Mouse (Mus musculus) heart, embryonic 11.5 days (tissue): ENCODE results near the gene Npr2. TPM values are rescaled to one million over a fixed set of nuclear protein-coding genes. Genes with fewer than 3 reads are reported as not detected.
A peak's percentile ranks its signal among the peaks of the same experiment; 100 is the strongest.

Source experiments
- ATAC-seq: fragments of 200-750 bp; cut with Nextera tagmentation; replicated peaks from 2 replicates; pipeline ENCODE4 v1.8.0; 2017; ENCODE audit warnings: moderate library complexity; ENCODE audit not compliant: insufficient number of reproducible peaks, low FRiP score, low TSS enrichment
- H3K27ac ChIP-seq: fragments of 300-500 bp; sonication (generic); 2 replicates; pipeline ENCODE4 v1.5.1; 2014; ENCODE audit warnings: mild to moderate bottlenecking, low read depth, low read length
- H3K27me3 ChIP-seq: fragments of 300-500 bp; sonication (generic); 2 replicates; pipeline ENCODE4 v1.6.1; 2014; ENCODE audit warnings: mild to moderate bottlenecking, low read length, mixed read lengths; ENCODE audit not compliant: control insufficient read depth, insufficient read depth
- H3K36me3 ChIP-seq: fragments of 300-500 bp; sonication (generic); 2 replicates; pipeline ENCODE4 v1.6.1; 2014; ENCODE audit warnings: mild to moderate bottlenecking, low read length, moderate library complexity, mixed read lengths; ENCODE audit not compliant: control insufficient read depth, insufficient read depth
- H3K4me1 ChIP-seq: fragments of 300-500 bp; sonication (generic); 2 replicates; pipeline ENCODE4 v1.6.1; 2014; ENCODE audit warnings: low read length; ENCODE audit not compliant: control insufficient read depth, insufficient read depth
- H3K4me2 ChIP-seq: fragments of 300-500 bp; sonication (generic); 2 replicates; pipeline ENCODE4 v1.6.1; 2014; ENCODE audit warnings: mild to moderate bottlenecking, moderate library complexity
- H3K4me3 ChIP-seq: fragments of 300-500 bp; sonication (generic); 2 replicates; pipeline ENCODE4 v1.5.1; 2014; ENCODE audit warnings: low read depth, low read length
- H3K9ac ChIP-seq: fragments of 300-500 bp; sonication (generic); 2 replicates; pipeline ENCODE4 v1.6.1; 2014; ENCODE audit warnings: mild to moderate bottlenecking, low read depth, low read length, moderate library complexity
- H3K9me3 ChIP-seq: fragments of 300-500 bp; sonication (generic); replicated peaks from 2 replicates; pipeline ENCODE4 v1.6.1; 2016; ENCODE audit warnings: low read length; ENCODE audit not compliant: control insufficient read depth
- WGBS: fragments of 180-500 bp; shearing (Covaris S2); extraction: QIAGEN DNeasy Blood & Tissue Kit; methylation state at CpG from one replicate; pipeline ENCODE4 v1.1.7; 2014; ENCODE audit not compliant: insufficient replicate concordance; 5-methylcytosine and 5-hydroxymethylcytosine counted together
- polyA plus RNA-seq: library from polyadenylated mRNA; unstranded; fragments of >200 nt; fragmentation: Nextera tagmentation; extraction: Ambion mirVana; gene quantifications from 2 replicates; pipeline ENCODE4 v1.2.1, GENCODE M21; 2014

Npr2 gene
- polyA plus RNA-seq, 1 experiment from 2014 or later: 7.2 TPM

DNA sequence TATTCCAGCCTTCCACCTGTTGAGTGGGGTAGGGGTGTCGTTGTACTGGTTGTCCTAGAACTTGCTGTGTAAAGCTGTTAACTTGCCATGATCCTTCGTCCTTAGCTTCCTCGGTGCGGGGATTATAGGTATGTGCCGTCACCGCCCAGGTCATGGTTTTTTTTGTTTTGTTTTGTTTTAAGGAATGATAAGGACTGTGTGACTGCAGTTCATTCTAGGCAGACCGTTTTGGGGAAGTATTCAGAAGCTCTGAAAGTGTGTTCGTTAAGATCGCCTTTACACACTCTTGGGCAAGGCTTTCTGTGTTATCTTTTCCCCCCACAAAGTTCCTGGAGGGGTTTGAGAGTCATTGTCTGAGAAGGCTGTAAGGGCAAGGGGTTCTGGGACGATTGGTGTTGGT, 19.2 kb upstream of the Npr2 start:
- Histone ChIP-seq H3K4me2 (no peak overlapping the region), H3K4me1 (no peaks in the 10 kb centered on the region), H3K27me3 (no peaks in the 10 kb centered on the region), H3K9ac (no peak overlapping the region), H3K27ac (no peak overlapping the region), H3K4me3 (no peak overlapping the region), H3K36me3 (no peaks in the 10 kb centered on the region), H3K9me3 (no peaks in the 10 kb centered on the region)
- ATAC-seq: no peak
- 57% methylated on average over 10 of the region's 10 CpGs for WGBS

DNA sequence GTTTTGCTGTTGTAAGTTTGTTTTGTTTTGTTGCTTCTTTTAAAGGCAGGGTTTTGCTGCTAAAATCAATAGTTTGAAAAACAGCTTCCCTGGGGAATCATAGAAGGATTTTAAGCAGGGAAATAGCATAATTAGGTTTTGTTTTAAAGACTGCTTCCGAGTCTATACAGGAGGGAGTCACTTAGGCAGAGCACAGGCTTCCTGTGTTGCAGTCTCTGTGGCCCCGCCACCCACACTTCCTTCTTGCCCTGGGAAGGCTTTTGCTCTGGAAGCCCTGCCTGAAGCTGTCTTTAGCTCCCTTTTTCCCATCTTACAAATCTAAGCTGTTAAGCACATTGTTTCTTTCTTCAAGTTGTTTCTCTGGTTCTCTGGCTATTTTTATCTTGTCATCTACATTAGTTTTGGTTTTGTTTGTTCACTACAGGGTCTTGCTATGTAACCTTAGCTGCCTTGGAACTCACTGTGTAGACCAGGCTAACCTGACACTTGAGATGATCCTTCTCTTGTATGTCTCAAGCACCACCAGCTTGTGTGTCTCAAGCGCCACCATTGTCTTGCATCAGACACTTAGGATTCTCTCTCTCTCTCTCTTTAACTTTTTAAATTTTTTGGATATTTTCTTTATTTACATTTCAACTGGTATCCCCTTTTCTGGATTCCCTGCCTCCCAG, 18.5 kb upstream of the Npr2 start:
- 54% methylated on average over 3 of the region's 3 CpGs for WGBS
- H3K4me3 ChIP-seq: no peak overlapping the region
- no peaks in the 10 kb centered on the region for H3K9me3 ChIP-seq
- no peak overlapping the region for H3K27ac ChIP-seq
- H3K36me3 ChIP-seq: no peaks in the 10 kb centered on the region
- no peak overlapping the region for H3K4me2 ChIP-seq
- no peak for ATAC-seq
- no peak overlapping the region for H3K9ac ChIP-seq
- no peaks in the 10 kb centered on the region for H3K27me3 ChIP-seq
- no peaks in the 10 kb centered on the region for H3K4me1 ChIP-seq

DNA sequence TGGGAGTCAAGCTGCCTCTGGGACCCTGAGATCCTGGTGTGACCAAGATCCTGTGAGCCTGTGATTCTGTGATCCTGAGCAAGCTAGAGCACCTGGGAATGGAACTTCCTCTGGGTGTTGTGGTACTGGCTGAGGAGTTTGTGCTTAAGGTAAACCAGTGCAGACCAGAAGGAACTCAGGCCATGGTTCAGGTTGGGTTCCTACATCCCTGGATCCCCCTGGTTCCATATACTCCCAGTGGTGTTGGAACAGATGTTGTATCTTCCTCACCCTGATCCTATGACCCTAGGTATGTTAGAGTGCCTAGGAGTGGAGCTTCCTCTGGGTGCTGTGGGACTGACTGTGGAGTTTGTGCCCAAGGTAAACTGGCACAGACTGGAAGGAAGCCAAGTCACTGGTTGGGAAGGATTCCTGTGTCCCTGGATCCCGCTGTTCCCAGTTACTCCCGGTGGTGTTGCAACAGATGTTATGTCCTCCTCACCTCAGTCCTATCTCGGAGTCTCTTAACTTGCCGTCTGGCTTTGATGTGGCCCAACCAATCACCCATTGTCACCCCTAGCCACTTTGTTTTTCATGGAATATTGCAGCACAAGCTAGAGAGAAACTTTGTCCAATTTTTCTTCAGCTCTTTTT, 11.5 kb upstream of the Npr2 start:
- no peak overlapping the region for H3K9ac ChIP-seq
- no peak overlapping the region for H3K27ac ChIP-seq
- no peaks in the 10 kb centered on the region for H3K36me3 ChIP-seq
- ATAC-seq: no peak
- no peak overlapping the region for H3K4me2 ChIP-seq
- no peak overlapping the region for H3K4me3 ChIP-seq
- peaks cover 7% of the 10 kb centered on the region for H3K9me3 ChIP-seq
- no peaks in the 10 kb centered on the region for H3K27me3 ChIP-seq
- 58% methylated on average over 4 of the region's 4 CpGs for WGBS
- no peaks in the 10 kb centered on the region for H3K4me1 ChIP-seq

DNA sequence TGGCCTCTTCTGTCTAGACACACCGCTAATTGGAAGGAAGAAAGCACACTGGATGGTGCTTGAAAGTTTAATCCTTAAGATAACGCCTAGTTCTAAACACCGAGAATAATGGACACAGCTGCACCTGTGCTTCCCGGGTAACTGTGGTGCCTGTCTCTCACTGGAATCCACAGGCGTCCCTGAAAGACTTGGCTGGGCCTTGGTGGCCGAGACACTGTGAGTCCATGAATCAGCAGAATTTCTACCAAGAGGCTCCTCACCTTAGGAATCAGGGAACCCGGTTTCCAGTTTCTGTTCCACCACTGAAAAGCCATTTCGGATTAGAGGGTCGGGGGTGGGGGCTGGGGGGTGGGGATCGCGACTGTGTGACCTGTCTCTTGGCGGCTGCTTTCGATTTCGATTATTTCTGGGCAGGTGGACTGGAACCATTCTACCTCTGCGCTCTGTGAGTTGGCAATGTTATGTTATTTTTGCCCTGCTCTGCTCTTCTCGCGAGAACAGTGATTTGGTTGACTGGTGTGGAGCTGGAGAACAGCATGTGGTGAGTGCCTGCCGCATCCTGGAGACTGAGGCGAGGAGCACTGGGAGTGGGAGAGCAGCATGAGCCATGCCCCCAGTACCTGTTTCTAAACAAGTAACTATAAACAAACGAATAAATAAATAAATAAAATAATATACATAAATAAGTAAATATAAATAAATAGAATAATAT, 2.5 kb upstream of the Npr2 start:
- Histone ChIP-seq H3K27ac (no peak overlapping the region), H3K4me3 (0 out of 2 replicates have a peak overlapping the region, but pooled peaks have one; percentile 2), H3K27me3 (peaks cover 13% of the 10 kb centered on the region), H3K4me2 (peak overlapping the region; percentile 27), H3K9me3 (peaks cover 8% of the 10 kb centered on the region), H3K36me3 (no peaks in the 10 kb centered on the region), H3K9ac (no peak overlapping the region; the same call in 1 of the 2 replicates), H3K4me1 (peaks cover 14% of the 10 kb centered on the region)
- 39% methylated on average over 20 of the region's 20 CpGs for WGBS
- ATAC-seq: no peak

DNA sequence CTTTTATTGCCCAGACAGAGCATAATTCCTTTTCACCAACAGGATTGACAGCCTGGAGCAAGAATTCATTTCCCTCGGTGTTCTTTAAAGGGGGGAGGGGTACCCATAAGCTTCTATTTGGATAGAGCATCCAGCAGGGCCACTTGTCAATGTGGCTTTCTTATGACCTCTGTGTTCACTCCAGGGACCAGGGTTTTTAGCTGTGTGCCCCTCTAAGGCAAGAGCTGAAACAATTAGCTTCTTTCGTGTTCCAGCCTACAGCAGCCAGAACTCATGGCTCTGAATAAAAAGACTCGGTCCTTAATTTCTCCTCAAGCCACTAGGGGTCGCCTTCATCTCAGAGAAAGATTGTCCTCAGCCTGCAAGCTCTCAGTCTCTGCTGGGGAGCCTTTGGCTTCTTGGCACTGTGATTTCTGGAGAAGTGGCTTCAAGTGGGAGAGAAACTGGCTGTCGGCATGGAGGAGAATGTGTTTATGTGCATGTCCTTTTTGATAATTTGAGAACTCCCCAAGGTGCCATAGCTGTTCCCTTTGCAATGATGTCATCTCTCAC, 1.6 kb upstream of the Npr2 start:
- ATAC-seq: peak; percentile 46; the same call in 1 of the 2 replicates
- no peak overlapping the region for H3K27ac ChIP-seq

DNA sequence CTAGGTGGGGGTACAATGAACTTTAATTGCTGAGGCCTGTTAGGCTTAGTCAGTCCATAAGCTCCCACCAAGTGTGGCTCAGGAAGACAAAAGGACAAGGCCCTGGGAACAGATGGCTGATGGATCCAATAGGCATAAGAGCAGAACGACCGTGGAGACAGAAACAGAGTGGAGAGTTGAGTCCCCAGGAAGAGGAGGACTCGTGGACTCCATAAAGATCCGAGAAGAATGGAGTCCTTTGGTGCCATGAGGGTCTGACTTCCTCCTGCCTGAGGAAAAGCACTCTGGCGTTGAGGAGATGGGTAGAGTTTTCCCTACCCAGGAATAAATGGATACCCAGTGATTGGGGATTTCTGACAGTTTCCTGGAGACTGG, 1.1 kb upstream of the Npr2 start:
- Histone ChIP-seq H3K36me3 (no peaks in the 10 kb centered on the region), H3K27me3 (peaks cover 13% of the 10 kb centered on the region), H3K4me2 (peak overlapping the region; percentile 94), H3K27ac (no peak overlapping the region), H3K9me3 (no peaks in the 10 kb centered on the region), H3K9ac (peak overlapping the region; percentile 79; the same call in 1 of the 2 replicates), H3K4me3 (peak overlapping the region; percentile 65), H3K4me1 (peaks cover 14% of the 10 kb centered on the region)
- 29% methylated on average over 5 of the region's 5 CpGs for WGBS
- no peak for ATAC-seq

More for the DNA sequence above, 1.6 kb upstream of the Npr2 start:
- peak overlapping the region; percentile 22; the same call in 1 of the 2 replicates for H3K4me2 ChIP-seq
- H3K36me3 ChIP-seq: no peaks in the 10 kb centered on the region
- H3K4me1 ChIP-seq: peaks cover 14% of the 10 kb centered on the region
- H3K9me3 ChIP-seq: peaks cover 3% of the 10 kb centered on the region; the same call in 1 of the 2 replicates
- H3K9ac ChIP-seq: no peak overlapping the region
- H3K4me3 ChIP-seq: no peak overlapping the region
- 10% methylated on average over 5 of the region's 5 CpGs for WGBS
- H3K27me3 ChIP-seq: peaks cover 13% of the 10 kb centered on the region

DNA sequence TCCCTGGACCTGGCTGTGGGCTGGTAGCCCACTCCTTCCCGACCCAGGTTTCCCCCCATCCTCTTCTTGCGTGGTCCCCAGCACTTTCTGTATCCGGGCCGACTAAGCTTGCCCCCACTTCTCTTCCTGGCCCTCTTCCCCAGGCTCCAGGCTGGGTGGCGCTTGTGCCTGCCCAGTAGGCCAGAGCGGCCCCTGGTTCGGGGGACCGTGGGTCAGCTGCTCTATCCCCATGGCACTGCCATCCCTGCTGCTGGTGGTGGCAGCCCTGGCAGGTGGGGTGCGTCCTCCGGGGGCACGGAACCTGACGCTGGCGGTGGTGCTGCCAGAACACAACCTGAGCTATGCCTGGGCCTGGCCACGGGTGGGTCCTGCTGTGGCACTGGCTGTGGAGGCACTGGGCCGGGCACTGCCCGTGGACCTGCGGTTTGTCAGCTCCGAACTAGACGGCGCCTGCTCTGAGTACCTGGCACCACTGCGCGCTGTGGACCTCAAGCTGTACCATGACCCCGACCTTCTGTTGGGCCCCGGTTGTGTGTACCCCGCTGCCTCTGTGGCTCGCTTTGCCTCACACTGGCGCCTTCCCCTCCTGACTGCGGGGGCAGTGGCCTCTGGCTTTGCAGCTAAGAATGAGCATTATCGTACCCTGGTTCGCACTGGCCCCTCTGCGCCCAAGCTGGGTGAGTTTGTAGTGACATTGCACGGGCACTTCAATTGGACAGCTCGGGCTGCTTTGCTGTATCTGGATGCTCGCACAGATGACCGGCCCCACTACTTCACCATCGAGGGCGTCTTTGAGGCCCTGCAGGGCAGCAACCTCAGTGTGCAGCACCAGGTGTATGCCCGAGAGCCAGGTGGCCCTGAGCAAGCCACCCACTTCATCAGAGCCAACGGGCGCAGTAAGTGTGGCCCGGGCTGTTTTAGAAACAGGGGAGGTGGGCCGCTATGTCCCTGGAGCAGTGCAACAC, 503 bp downstream of the Npr2 start:
- Histone ChIP-seq H3K36me3 (no peaks in the 10 kb centered on the region), H3K27ac (no peak overlapping the region; the same call in 1 of the 2 replicates), H3K27me3 (peaks cover 13% of the 10 kb centered on the region), H3K9me3 (no peaks in the 10 kb centered on the region), H3K4me1 (peaks cover 14% of the 10 kb centered on the region), H3K4me3 (peak overlapping the region; percentile 65), H3K9ac (peak overlapping the region; percentile 79), H3K4me2 (peak overlapping the region; percentile 94)
- WGBS: 37% methylated on average over 42 of the region's 42 CpGs
- 0 out of 2 replicates have a peak, but pooled peaks have one; percentile 4 for ATAC-seq

DNA sequence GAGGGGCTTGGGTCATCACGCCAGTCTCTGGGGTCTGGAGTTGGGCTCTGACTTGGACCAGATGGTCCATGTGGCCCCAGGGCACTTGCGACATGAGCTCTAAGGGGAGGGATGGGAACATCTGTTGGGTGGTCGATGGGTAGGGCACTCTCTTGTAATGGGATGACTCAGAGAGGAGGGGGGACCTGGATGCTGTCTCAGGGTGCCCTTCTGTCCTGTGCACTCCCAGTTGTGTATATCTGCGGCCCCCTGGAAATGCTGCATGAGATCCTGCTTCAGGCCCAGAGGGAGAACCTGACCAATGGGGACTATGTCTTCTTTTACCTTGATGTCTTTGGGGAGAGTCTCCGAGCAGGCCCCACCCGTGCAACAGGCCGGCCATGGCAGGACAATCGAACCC, 1.6 kb downstream of the Npr2 start:
- no peak for ATAC-seq
- H3K9ac ChIP-seq: no peak overlapping the region
- H3K27ac ChIP-seq: no peak overlapping the region
- H3K36me3 ChIP-seq: no peaks in the 10 kb centered on the region
- H3K4me3 ChIP-seq: no peak overlapping the region
- H3K27me3 ChIP-seq: peaks cover 13% of the 10 kb centered on the region
- WGBS: 81% methylated on average over 8 of the region's 8 CpGs
- H3K9me3 ChIP-seq: no peaks in the 10 kb centered on the region
- H3K4me2 ChIP-seq: no peak overlapping the region
- peaks cover 14% of the 10 kb centered on the region for H3K4me1 ChIP-seq
